Mouse (Mus musculus): ENCODE measurements around the gene Zdhhc16. TPM values are rescaled to one million over a fixed set of nuclear protein-coding genes. Genes with fewer than 3 reads are reported as not detected.
"Not testable (repeated sequence)": the region's sequence is repeated elsewhere in the genome, so short reads cannot be mapped to it uniquely, and the experiment has no call there.

The Zdhhc16 gene
- polyA plus RNA-seq, 1 experiment, result 66.1 TPM

GRCm38 (mm10) chr19:41912121-41913080 is 20.9 kb upstream of the Zdhhc16 start:
- peak in 1 of 2 experiments; percentile 30 for DNase-seq (ENCODE audit: extremely low spot score in 1 of 2, low spot score in 1 of 2)

GRCm38 (mm10) chr19:41913774-41914591 is 19.3 kb upstream of the Zdhhc16 start:
- peak in 1 of 2 experiments; percentile 20 for DNase-seq (ENCODE audit: extremely low spot score in 1 of 2, low spot score in 1 of 2)

DNA sequence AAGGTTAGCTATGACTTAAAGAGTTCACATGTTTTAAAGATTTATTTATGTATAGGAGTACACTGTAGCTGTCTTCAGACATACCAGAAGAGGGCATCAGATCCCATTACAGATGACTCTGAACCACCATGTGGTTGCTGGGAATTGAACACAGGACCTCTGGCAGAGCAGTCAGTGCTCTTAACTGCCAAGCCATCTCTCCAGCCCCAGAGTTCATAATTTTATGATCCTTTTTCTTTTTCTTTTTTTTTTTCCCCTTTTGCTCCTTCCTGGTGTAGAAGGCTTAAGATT is 18.7 kb upstream of the Zdhhc16 start:
- not testable (repeated sequence) for DNase-seq (ENCODE audit: extremely low spot score in 1 of 2, low spot score in 1 of 2)

GRCm38 (mm10) chr19:41915294-41915693 is 18.0 kb upstream of the Zdhhc16 start:
- no peak for DNase-seq (ENCODE audit: extremely low spot score in 1 of 2, low spot score in 1 of 2)

- DNase-seq (ENCODE audit: extremely low spot score in 1 of 2, low spot score in 1 of 2), result no peak
Measured at GRCm38 (mm10) chr19:41916853-41917252, 16.4 kb upstream of the Zdhhc16 start.

DNA sequence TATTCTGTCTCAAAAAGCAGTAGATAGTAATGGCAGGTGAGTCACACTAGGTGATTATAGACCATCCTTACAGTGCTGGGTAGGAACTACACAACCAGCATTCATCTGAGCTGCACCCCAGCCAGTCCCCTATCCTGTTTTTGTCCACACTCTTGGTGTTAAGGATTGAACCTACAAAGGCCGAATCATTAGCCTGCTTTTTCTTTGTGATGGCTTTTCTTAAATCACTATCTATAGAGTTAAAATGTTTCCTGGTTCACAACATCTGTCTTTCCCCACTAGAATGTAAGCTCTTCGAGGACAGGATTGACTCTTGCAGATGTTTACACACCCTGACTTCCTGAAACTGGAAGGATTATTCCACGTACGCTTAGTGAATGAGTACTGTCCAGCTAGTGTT is 13.8 kb upstream of the Zdhhc16 start:
- no peak for DNase-seq (ENCODE audit: extremely low spot score in 1 of 2, low spot score in 1 of 2)

DNA sequence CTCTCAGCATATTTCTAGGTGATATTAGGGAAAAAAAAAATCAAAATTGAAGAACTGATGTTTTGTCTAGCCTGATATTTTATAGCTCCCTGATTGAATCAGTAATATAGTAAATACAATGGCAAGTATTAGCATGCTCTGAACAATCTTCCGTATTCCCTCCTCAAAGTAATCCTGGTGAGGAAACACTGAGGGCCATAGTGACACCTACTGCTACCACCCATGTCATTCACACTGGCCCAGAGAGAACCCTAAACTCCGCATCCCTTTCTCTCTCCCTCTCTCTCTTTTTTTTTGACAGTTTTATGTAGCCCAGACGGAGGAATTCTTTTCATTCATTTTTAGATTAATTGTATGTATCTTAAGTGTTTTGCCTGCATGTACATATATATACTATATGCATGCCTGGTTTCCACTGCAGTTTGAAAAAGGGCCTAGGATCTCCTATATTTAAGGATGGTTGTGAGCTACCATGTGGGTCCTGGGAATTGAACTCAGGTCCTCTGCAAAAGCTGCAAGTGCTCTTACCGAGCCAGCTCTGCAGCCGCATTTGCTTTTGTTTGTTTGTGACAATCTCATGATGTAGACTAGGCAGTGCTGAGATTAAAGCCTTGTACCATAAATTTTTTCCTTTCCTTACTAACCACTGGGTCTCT is 12.7 kb upstream of the Zdhhc16 start:
- no peak for DNase-seq (ENCODE audit: extremely low spot score in 1 of 2, low spot score in 1 of 2)

GRCm38 (mm10) chr19:41932686-41933085 is 594 bp upstream of the Zdhhc16 start:
- DNase-seq (ENCODE audit: extremely low spot score in 1 of 2, low spot score in 1 of 2), result peak in 1 of 2 experiments; percentile 34

DNA sequence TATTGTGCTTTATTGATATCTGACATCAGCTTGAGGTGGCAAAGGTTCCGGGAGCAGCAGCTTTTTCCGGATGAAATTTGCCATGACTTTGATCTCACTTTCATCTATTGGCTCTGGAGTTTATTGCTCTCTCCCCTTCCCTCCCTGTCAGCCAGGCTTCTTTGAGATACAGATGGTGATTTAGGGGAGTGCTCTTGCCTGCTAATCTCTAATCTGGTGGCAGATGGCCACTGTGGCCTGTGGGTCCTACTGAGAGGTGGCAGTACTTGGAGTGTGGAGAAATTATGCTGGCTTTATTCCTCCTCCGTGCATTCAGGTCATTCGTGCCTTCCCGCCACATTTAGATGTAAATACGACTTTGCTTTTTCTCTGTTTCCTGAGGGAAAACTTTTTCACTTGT is 844 bp downstream of the Zdhhc16 start:
- DNase-seq (ENCODE audit: extremely low spot score in 1 of 2, low spot score in 1 of 2), result no peak

- no peak for DNase-seq (ENCODE audit: extremely low spot score in 1 of 2, low spot score in 1 of 2)
Measured at GRCm38 (mm10) chr19:41935921-41936320, 2.6 kb downstream of the Zdhhc16 start.

- no peak for DNase-seq (ENCODE audit: extremely low spot score in 1 of 2, low spot score in 1 of 2)
Measured at GRCm38 (mm10) chr19:41938539-41938938, 5.3 kb downstream of the Zdhhc16 start.

- DNase-seq (ENCODE audit: extremely low spot score in 1 of 2, low spot score in 1 of 2), result no peak
Measured at GRCm38 (mm10) chr19:41943841-41944240, 10.6 kb downstream of the Zdhhc16 start.

DNA sequence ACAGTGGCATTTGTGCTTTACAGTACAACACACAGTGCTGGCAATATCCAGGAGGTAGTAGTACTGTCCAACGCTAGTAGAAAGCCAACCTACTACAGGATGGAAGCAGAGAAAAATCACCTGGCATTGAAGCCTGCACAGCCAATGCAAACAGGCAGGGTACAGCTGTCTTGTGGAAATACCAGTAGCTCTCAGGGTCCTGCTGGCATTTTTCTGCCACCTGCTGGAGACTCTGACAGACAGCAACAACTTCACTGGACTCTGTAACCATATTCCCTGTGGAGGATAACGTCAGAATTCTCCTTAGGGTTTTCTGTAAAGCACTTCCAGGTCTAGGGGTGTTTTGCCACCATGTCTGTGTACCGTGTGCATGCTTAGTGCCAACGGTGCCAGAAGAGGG is 19.0 kb downstream of the Zdhhc16 start:
- DNase-seq (ENCODE audit: extremely low spot score in 1 of 2, low spot score in 1 of 2), result no peak

- DNase-seq (ENCODE audit: extremely low spot score in 1 of 2, low spot score in 1 of 2), result peak in 1 of 2 experiments; percentile 26
Measured at GRCm38 (mm10) chr19:41953574-41953973, 20.3 kb downstream of the Zdhhc16 start.

DNA sequence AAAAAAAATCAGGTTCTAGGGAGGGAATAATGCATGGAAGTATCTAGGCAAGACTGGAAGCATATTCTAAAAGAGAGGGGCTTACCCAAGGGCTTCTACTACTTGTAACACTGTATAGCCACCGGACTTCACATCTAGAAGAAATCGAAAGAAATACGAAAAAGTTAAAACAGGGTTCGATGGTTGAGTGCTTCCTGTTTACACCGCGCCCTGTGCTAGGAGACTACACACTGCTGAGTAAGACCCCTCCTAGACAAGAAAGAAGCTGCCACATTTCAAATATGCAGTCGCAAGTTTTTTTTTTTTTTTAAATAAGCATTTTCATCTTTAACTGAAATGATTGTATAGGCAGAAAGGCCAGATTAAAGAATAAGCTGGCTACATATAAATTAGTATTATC is 36.3 kb downstream of the Zdhhc16 start:
- DNase-seq (ENCODE audit: extremely low spot score in 1 of 2, low spot score in 1 of 2), result no peak

- peak; percentile 15 to 47 for DNase-seq (ENCODE audit: extremely low spot score in 1 of 2, low spot score in 1 of 2)
Measured at GRCm38 (mm10) chr19:41973891-41974794, 40.9 kb downstream of the Zdhhc16 start.

- DNase-seq (ENCODE audit: extremely low spot score in 1 of 2, low spot score in 1 of 2), result peak; percentile 6 to 22
Measured at GRCm38 (mm10) chr19:41980422-41980818, 47.1 kb downstream of the Zdhhc16 start.

DNA sequence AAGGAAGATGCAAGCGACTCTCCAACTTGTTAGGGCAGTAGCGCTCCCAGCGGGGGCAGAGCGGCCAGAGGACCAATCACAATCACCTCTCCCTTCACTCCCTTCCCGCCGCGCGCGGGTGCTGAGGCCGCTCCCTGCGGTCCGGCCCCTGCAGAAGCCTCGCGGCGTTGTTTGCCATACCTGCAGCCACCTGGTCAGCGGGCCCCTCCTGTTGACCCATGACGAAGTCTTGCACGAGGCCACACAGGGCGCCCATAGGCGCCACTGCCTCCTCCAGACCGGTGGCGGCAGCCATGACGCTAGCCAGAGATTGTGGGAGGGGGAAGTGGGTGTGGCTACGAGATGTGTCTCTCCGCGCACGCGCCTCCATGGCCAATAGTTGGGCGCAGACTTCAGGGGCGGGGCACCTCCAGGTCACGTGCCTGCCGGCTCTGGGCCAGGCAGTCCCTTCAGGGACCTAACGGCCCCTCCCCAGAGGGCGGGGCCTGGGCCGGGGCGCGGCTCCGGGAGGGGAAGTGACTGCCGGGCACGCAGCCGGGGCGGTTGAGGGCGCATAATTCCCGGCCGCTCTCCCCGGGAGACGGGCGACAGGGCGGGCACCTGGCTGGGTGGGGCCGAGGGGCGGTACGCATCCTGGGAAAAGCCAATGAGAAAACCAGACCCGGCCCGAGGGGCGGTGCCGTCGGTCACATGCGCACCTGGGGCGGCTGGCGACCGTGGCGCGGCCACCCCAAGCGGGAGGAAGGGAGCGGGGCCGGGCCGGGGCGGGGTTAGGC is 47.7 kb downstream of the Zdhhc16 start, which contains the start of gene Mms19:
Mms19 (minus strand) TSS at position 339 of the 776 bp plus-strand sequence.
- peak; percentile 99 for DNase-seq (ENCODE audit: extremely low spot score in 1 of 2, low spot score in 1 of 2)

GRCm38 (mm10) chr19:41981595-41981927 is 48.3 kb downstream of the Zdhhc16 start, which contains the start of gene Ubtd1:
Gene Ubtd1, plus strand, starts transcription at chr19:41981763.
- no peak for DNase-seq (ENCODE audit: extremely low spot score in 1 of 2, low spot score in 1 of 2)
